Mouse (Mus musculus): ENCODE measurements around the gene Igf2bp3. TPM values are rescaled to one million over a fixed set of nuclear protein-coding genes. Genes with fewer than 3 reads are reported as not detected.

Igf2bp3 gene
- polyA plus RNA-seq, 1 experiment from 2014 or later: 107 TPM

DNA sequence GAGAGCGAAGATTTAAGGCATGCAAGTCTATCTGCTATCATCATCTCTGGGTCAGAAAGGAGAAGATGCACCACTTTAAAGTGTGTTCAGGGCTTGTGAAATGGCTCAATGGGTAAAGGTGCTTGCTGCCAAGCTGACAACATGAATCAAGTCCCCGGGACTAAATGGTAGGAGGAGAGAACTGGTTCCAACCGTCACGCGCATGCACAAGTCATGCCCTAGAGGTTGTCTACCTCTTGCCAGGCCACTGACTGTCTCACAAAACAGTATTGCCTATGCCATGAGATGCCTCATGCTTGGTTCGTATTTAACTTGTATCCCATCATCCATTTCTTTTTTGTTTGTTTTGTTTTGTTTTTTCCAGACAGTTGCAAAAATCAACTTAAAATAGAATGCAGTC lies 48.9 kb downstream of the Igf2bp3 start:
- H3K4me2 ChIP-seq: no peak overlapping the region
- H3K9me3 ChIP-seq: no peaks in the 10 kb centered on the region
- WGBS: 94% methylated on average over 6 of the region's 6 CpGs
- H3K27ac ChIP-seq: no peak overlapping the region
- no peak overlapping the region for H3K9ac ChIP-seq
- no peaks in the 10 kb centered on the region for H3K27me3 ChIP-seq
- H3K4me3 ChIP-seq (replicated peaks): no peak overlapping the region
- no peaks in the 10 kb centered on the region for H3K36me3 ChIP-seq (replicated peaks)
- ATAC-seq (ENCODE audit: low FRiP score): no peak
- H3K4me1 ChIP-seq: peaks cover 30% of the 10 kb centered on the region

DNA sequence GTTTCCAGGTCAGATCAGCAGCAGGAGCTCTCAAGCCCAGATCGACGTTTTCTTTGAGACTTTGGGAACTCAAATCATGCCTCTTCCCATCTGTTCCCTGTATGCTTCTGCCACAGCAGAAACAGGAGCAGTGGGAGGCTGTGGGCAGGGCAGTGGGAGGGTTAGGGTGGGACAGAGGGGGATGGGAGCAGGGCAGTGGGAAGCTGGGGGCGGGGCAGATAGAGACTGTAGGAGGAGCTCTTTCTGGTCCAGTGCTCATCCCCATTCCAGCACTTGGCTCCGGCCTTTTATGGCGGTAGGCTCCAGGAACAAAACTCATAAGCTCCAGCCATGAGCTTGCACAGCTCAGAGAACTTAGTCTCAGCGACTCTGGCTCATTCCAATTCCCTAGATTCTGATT lies 49.7 kb downstream of the Igf2bp3 start:
- Histone ChIP-seq H3K27ac (no peak overlapping the region), H3K4me1 (peaks cover 30% of the 10 kb centered on the region), H3K9ac (no peak overlapping the region), H3K36me3 (replicated peaks) (no peaks in the 10 kb centered on the region), H3K4me3 (replicated peaks) (no peak overlapping the region), H3K4me2 (no peak overlapping the region), H3K9me3 (no peaks in the 10 kb centered on the region), H3K27me3 (no peaks in the 10 kb centered on the region)
- WGBS: 25% methylated on average over 6 of the region's 6 CpGs
- ATAC-seq (ENCODE audit: low FRiP score): no peak

DNA sequence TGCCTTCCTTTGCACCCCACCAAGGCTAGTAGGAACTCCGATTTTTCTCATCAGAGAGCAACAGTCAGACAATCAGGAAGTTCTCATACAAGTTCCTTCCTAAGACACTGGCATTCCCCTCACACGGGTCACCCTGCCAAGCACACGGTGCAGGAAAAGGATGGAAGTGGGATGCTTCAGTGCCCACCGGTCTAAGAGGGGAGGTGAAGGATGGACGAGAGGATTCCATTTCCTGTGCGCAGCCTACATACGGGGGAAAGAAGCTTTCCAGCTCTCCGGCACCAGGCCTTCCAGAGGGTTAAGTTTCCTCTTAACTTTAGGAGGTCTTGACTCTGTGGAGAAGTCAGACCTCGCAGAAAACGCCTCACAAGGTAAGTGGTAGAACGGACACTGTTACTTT lies 50.1 kb downstream of the Igf2bp3 start:
- ATAC-seq (ENCODE audit: low FRiP score): no peak

DNA sequence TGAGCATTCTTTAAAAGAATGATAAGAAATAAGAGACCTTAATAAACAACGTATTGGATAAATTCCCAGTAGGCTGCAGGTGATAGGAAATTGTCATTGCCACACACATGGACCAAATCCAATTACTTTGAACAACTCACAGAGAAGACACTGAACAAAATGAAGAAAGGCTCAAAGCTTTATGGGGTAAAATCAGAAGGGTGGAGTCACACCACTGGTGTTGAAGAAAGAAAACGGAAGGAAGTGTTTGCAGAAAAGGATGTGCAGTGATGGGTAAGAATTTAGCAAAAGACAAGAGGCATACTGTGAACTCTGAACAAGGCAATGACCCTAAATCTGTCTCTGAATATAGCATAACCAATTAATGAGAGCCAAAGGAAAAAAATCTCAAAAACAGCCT lies 54.8 kb downstream of the Igf2bp3 start:
- Histone ChIP-seq H3K27me3 (no peaks in the 10 kb centered on the region), H3K27ac (no peak overlapping the region), H3K4me3 (replicated peaks) (no peak overlapping the region), H3K9ac (no peak overlapping the region), H3K9me3 (no peaks in the 10 kb centered on the region), H3K4me2 (no peak overlapping the region), H3K36me3 (replicated peaks) (no peaks in the 10 kb centered on the region), H3K4me1 (peaks cover 7% of the 10 kb centered on the region)
- ATAC-seq (ENCODE audit: low FRiP score): no peak
- WGBS: 78% methylated on average over 2 of the region's 2 CpGs

More for the DNA sequence above, 50.1 kb downstream of the Igf2bp3 start:
- Histone ChIP-seq H3K4me2 (no peak overlapping the region), H3K4me1 (peaks cover 30% of the 10 kb centered on the region), H3K27ac (no peak overlapping the region), H3K27me3 (no peaks in the 10 kb centered on the region), H3K9ac (no peak overlapping the region), H3K9me3 (no peaks in the 10 kb centered on the region), H3K36me3 (replicated peaks) (no peaks in the 10 kb centered on the region), H3K4me3 (replicated peaks) (no peak overlapping the region)
- WGBS: 80% methylated on average over 11 of the region's 11 CpGs

DNA sequence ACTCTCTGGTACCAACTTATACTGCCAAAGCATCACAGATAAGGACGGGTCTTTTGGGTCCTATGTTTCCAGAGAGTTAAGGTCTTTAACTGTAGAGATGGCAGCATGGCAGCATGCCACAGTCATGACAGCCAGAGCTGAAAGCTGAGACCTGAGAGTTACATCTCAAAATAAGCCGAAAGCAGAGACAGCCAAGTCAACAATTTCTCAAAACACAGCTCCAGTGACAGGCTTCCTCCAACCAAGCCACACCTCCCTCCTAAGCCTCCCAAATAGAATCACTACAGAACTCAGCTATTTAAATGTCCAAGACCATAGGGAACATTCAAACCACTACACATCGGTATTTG lies 58.0 kb downstream of the Igf2bp3 start:
- 92% methylated on average over 3 of the region's 3 CpGs for WGBS
- no peak overlapping the region for H3K4me2 ChIP-seq
- no peaks in the 10 kb centered on the region for H3K36me3 ChIP-seq (replicated peaks)
- H3K4me1 ChIP-seq: peaks cover 9% of the 10 kb centered on the region; the same call in 1 of the 2 replicates
- H3K4me3 ChIP-seq (replicated peaks): no peak overlapping the region
- H3K27ac ChIP-seq: no peak overlapping the region
- no peaks in the 10 kb centered on the region for H3K9me3 ChIP-seq
- no peaks in the 10 kb centered on the region for H3K27me3 ChIP-seq
- no peak overlapping the region for H3K9ac ChIP-seq
- ATAC-seq (ENCODE audit: low FRiP score): no peak

DNA sequence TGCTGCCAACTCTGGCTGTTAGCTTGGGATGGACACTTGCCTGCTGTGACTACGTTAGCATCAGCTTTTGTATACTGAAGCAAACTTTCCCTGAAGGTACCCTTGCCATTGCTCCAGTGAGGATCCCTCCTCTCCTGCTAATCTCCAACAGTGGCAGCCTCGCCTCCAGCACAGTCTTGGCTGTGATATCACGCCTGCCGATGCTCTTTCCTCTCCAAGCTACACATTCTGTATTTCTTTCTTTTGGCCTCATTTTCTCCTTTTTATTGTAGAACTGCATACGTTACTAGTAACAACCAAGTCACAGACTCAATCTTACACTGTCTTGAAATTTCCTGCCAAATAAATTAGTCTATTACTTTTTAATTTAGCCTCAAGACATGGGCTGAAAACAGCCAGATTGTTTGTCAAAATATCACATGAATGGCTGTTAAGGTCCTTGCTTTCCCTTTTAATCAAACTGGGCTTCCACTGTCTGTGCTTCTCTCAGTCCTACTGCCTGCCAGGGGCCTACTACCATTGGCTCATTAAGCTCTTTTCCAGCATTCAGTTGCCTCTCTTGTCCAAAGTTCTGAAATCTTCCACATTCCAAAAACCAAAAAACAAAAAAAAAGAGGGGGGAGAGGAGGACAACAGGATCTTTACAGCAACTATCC lies 58.5 kb downstream of the Igf2bp3 start:
- Histone ChIP-seq H3K9ac (no peak overlapping the region), H3K4me1 (peaks cover 14% of the 10 kb centered on the region), H3K4me2 (no peak overlapping the region), H3K4me3 (replicated peaks) (no peak overlapping the region), H3K27ac (no peak overlapping the region), H3K9me3 (no peaks in the 10 kb centered on the region), H3K36me3 (replicated peaks) (no peaks in the 10 kb centered on the region), H3K27me3 (no peaks in the 10 kb centered on the region)
- ATAC-seq (ENCODE audit: low FRiP score): no peak
- 88% methylated on average over 5 of the region's 5 CpGs for WGBS

DNA sequence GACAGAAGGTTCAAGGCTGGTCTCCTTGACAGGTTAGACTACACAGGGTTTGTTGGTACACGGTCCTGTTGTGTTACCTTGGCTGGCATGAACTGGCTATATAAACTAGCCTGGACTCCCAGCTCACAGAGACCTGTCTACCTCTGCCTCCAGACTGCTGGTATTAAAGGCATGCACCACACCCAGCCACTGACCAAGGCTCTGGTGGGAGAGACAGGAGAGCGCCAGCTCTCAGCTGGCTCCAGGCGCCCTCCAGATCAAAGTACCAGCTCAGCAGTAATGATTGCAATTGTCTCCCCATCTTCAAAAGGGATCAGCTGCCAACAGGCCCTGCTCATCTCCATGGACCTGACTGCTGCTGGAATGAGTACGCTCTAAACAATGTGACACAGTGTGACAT lies 63.3 kb downstream of the Igf2bp3 start:
- ATAC-seq (ENCODE audit: low FRiP score): no peak
- Histone ChIP-seq H3K27me3 (no peaks in the 10 kb centered on the region), H3K4me3 (replicated peaks) (no peak overlapping the region), H3K4me2 (no peak overlapping the region), H3K27ac (peak overlapping the region; percentile 5; the same call in 1 of the 2 replicates), H3K36me3 (replicated peaks) (no peaks in the 10 kb centered on the region), H3K9me3 (no peaks in the 10 kb centered on the region), H3K4me1 (peaks cover 22% of the 10 kb centered on the region), H3K9ac (no peak overlapping the region)
- WGBS: 76% methylated on average over 4 of the region's 4 CpGs

DNA sequence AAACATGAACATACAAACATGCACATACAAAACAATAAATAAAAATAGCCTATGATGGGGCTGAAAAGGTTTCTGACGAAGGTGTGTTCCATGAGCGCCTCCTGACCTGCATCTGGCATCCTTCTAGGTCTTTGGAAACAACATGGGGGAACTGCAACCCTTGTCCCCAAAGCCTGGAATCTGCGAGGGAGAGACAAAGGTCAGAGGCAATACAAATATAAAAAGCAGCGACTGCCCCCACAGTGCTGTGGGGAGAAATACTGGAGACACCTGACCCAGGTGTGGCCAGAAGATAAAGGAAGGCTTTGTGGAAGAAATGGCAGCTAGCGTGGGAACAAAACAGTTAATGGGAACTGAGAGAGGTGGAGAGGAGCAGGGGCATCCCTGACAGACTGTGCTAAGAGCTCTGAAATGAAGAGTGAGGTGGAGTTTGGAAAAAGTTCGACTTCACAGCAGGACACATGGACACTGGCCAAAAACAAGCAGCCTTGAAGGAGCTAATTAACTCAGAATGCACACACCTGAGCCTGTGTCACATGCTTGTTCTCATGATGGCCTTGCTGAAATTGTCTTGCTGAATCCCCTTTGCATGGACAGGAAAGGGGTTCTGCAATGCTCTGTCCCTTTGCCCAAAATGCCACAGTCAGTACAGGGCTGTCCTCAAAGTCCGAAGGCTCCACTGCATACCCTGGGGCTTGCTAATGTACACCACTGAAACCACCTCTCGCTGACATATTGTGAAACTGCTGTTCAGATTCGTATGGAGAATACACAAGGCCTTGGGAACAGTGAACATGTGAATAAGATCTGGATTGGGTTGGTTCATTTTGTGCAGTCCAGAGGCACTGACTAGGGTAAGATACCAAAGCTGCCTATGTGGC lies 64.2 kb downstream of the Igf2bp3 start:
- Histone ChIP-seq H3K4me3 (replicated peaks) (no peak overlapping the region), H3K9me3 (no peaks in the 10 kb centered on the region), H3K4me1 (peaks cover 31% of the 10 kb centered on the region), H3K27me3 (no peaks in the 10 kb centered on the region), H3K27ac (peak overlapping the region; percentile 5; the same call in 1 of the 2 replicates), H3K9ac (no peak overlapping the region), H3K4me2 (no peak overlapping the region), H3K36me3 (replicated peaks) (no peaks in the 10 kb centered on the region)
- no peak for ATAC-seq (ENCODE audit: low FRiP score)
- WGBS: 80% methylated on average over 9 of the region's 9 CpGs

DNA sequence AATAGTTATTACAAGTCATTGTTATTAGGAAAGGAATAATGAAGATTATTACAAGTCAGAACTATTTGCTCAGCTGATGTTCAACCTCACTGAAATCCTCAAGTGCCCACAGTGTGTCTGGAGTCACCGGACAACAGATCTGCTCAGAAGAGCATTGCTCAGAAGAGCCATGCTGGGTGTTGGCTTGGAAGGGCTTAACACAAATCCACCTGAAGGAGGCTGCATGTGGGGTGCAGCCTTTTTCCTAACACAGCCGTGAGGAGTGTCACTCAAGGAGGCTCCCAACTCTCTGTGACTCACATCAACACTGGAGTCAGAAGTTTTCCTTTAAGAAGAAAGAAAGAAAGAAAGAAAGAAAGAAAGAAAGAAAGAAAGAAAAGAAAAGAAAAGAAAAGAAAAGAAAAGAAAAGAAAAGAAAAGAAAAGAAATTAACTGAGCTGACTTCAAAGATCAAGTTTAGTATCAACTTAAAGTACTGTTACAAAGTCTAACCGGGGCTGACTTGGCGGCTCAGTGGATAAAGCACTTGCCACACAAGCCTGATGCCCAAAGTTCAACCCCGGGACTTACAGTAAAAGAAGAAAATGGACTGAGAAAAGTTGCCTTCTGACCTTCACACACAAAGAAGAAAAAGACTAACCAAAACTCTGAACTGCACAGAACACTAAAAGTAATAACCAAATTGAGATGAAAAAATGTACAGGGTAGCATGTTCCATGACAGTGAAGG lies 65.4 kb downstream of the Igf2bp3 start:
- no peaks in the 10 kb centered on the region for H3K27me3 ChIP-seq
- no peak overlapping the region for H3K4me3 ChIP-seq (replicated peaks)
- H3K9me3 ChIP-seq: no peaks in the 10 kb centered on the region
- WGBS: 79% methylated on average over 5 of the region's 5 CpGs
- H3K27ac ChIP-seq: no peak overlapping the region
- no peak overlapping the region for H3K4me2 ChIP-seq
- no peak overlapping the region for H3K9ac ChIP-seq
- no peak for ATAC-seq (ENCODE audit: low FRiP score)
- no peaks in the 10 kb centered on the region for H3K36me3 ChIP-seq (replicated peaks)
- peaks cover 37% of the 10 kb centered on the region for H3K4me1 ChIP-seq

DNA sequence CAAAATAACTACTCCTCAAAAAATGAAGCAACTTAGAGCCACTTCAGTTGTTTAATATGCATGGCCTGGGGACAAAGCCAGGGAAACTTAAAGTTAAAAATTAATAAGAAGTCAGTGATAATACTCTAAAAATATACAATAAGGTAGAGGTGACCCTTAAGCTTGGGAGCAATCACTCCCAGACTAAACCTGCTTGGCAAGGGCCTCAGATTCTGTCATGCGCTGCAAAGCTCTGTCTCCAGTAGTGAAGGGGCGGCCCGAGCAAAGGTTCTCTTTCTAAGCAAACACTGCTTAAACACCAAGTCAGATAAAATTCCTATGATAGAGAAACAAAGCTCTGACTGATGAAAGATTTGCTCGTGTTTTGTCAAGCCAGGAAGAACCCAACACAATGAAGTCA lies 66.0 kb downstream of the Igf2bp3 start:
- no peaks in the 10 kb centered on the region for H3K9me3 ChIP-seq
- no peaks in the 10 kb centered on the region for H3K36me3 ChIP-seq (replicated peaks)
- H3K9ac ChIP-seq: no peak overlapping the region
- WGBS: 81% methylated on average over 4 of the region's 4 CpGs
- no peak overlapping the region for H3K4me2 ChIP-seq
- no peak for ATAC-seq (ENCODE audit: low FRiP score)
- peaks cover 36% of the 10 kb centered on the region for H3K4me1 ChIP-seq
- H3K27ac ChIP-seq: no peak overlapping the region
- no peaks in the 10 kb centered on the region for H3K27me3 ChIP-seq
- H3K4me3 ChIP-seq (replicated peaks): no peak overlapping the region

DNA sequence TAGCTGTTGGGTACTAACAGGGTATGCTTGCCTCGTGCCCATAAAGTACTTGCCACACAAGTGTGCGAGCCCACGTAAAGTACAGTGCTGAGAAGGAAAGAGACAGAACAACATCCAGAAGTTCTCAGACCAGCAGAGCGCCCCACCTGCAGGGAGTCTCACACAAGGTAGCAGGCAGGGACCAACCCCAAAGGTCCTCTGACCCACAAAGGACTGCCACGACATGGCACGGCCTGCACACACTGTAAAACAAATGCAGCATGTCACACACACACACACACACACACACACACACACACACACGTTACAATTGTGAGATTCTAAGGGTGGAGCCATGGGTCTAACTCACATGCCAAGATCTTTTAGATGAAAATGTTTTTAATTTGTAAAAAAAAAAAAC lies 66.4 kb downstream of the Igf2bp3 start:
- no peak overlapping the region for H3K9ac ChIP-seq
- no peak overlapping the region for H3K4me3 ChIP-seq (replicated peaks)
- H3K27ac ChIP-seq: no peak overlapping the region
- no peak overlapping the region for H3K4me2 ChIP-seq
- H3K27me3 ChIP-seq: no peaks in the 10 kb centered on the region
- peaks cover 36% of the 10 kb centered on the region for H3K4me1 ChIP-seq
- no peaks in the 10 kb centered on the region for H3K9me3 ChIP-seq
- H3K36me3 ChIP-seq (replicated peaks): no peaks in the 10 kb centered on the region
- WGBS: 91% methylated on average over 7 of the region's 7 CpGs
- no peak for ATAC-seq (ENCODE audit: low FRiP score)

DNA sequence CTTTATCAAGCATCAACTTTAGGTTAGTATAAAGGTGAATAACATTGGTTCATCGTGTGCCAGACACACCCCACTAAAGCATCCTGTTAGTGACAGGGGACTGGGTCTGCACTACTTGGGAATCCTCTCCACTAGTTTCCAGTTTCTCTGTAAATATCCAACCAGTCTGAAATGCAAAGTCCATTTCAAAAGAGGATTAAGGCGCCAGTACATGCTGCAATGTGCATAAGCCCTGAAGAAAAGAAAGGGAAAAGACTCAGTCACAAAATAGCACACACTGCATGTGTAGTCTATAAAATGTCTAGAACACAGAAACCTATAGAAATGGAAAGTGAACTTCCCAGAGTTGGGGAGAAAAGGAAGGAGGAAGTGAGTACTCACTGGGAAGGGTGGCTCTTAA lies 68.3 kb downstream of the Igf2bp3 start:
- Histone ChIP-seq H3K36me3 (replicated peaks) (no peaks in the 10 kb centered on the region), H3K4me1 (peaks cover 30% of the 10 kb centered on the region), H3K9me3 (no peaks in the 10 kb centered on the region), H3K27ac (no peak overlapping the region), H3K4me2 (no peak overlapping the region), H3K9ac (no peak overlapping the region), H3K27me3 (no peaks in the 10 kb centered on the region), H3K4me3 (replicated peaks) (no peak overlapping the region)
- WGBS: 77% methylated on average over 2 of the region's 2 CpGs
- no peak for ATAC-seq (ENCODE audit: low FRiP score)

Data from forebrain, embryonic 12.5 days (tissue).